Mouse (Mus musculus) gastrocnemius, adult 8-10 months (tissue): ENCODE results near the gene Atp2b1. TPM values are rescaled to one million over a fixed set of nuclear protein-coding genes. Genes with fewer than 3 reads are reported as not detected.

Experiments used
- DNase-seq, 2 experiments: peaks; one replicate each; pipeline ENCODE4 v3.0.0; 2022; ENCODE audit warnings: low spot score in 2 of 2
- total RNA-seq, 4 experiments: library from RNA; stranded (reverse); gene quantifications; 2 replicates each; pipeline ENCODE4 v1.2.4; 2022

Atp2b1 gene
- total RNA-seq, 4 experiments from 2014 or later: 61.9 to 75.9 (median 73.7) TPM

GRCm38 (mm10) chr10:98916011-98916780, 2.0 kb downstream of the Atp2b1 start:
- no peak for DNase-seq

- DNase-seq: no peak
Observed at GRCm38 (mm10) chr10:98916781-98917340, 2.7 kb downstream of the Atp2b1 start.

DNA sequence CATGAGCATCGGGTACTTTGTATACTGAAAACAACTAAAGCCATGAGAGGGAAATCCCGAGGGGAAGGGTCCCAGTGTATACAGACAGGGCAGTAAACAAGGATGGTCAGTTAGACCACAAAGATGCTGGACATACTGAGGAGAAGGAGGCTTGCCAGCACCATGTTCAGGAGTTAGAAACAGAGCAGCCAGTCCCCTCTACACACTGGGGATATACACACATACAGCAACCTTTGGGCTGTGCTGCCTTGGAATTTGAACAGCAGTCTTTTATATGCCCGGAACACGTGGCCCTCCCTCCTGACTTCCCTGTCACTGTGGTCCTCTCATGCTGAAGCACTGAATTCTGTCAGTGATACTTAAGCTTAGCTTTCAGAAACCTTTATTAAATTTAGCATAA, 10.9 kb downstream of the Atp2b1 start:
- no peak for DNase-seq

DNA sequence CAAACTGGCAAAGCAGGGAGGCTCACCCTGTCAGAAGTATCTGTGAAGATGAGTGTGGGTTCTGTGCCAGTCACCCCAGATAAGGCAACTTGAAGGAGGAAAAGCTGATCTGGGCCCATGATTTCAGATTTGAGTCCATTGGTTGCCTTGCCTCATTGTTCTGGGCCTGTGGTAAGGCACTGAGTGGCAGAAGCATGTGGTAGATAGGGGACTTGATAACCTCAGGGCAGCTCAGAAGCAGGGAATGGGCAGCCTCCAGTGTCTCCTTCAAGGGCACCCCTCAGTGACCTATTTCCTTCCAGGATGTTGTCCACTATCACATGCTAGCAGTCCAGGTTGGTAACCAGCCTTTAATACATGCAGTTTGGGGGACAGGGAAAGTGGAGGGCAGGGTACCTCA, 12.8 kb downstream of the Atp2b1 start:
- no peak for DNase-seq

DNA sequence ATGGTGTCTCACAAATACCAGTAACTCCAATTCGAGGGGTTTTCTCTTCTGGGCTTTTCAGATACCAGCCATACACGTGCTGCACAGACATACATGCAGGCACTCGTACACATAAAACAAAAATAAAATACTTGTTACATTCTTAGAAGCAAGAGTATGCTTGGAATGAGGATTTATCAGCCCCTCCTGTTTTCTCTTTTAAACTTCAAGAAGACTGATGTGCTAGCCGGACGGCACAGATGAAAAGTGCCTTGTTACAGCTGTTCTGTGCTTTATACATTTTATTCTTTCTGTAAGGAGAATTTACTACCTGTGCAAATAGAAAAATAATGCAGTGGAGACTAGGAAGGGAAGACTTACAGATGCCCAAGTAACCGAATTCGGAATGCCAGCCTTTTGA, 15.2 kb downstream of the Atp2b1 start:
- no peak for DNase-seq

DNA sequence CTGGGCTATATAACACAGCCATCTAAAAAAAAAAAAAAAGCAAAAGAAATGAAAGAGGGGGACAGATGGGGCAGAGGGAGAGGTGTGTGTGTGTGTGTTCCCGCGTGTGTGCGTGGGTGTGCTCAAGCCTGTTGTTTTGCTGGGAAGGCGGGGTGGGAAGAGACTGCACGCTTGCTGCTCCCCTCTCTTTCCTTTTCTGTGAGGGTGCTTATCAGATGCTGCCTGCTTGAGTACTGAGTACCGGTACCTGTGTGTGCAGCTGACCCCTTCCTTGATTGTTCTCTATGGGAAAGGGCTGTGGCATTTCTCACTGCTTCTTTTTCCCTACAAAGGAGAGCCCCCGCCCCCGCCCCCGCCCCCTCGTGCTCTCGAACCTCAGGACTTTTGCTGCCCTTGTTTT, 15.9 kb downstream of the Atp2b1 start:
- no peak for DNase-seq

DNA sequence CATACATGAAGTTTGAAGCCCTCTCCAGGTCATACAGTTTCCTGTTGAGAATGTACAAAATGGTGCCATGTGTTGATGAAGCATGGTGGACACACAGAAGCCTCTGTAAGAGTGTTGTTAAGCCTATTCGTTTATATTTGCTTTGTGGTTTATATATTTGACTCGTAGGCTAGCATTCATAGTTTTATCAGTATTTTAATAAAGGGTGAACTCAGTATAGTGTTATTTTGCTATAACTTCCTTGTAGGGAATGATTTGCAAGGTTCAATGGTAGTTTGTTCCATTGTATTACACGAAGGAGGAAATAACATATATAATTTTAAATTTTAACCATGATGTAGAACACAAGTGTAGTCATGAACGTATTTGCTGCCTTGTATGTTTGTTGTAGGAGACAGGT, 25.9 kb downstream of the Atp2b1 start:
- no peak for DNase-seq

- DNase-seq: no peak
Observed at GRCm38 (mm10) chr10:98940799-98941198, 26.6 kb downstream of the Atp2b1 start.

GRCm38 (mm10) chr10:98941991-98942390, 27.8 kb downstream of the Atp2b1 start:
- no peak for DNase-seq

DNA sequence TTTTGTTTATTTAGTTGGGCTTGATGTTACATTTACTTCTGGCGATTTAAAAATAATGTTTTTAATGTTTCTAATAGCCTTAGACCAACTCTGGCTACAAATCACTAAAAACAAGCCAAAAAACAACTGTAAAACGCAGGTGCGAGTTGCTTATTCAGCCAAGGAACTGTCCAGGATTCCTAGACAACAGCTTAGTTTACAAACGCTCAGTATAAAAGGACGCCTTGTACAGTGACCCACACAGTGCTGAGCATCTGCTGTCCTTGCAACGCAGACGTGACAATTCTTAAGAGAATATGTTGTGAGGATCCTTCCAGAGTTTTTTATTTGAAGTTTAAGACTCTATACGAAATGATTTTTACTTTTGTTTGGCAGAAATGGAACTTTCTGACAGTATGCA, 28.8 kb downstream of the Atp2b1 start:
- no peak for DNase-seq

- no peak for DNase-seq
Observed at GRCm38 (mm10) chr10:98943894-98944293, 29.7 kb downstream of the Atp2b1 start.

- no peak for DNase-seq
Observed at GRCm38 (mm10) chr10:98946031-98946791, 32.0 kb downstream of the Atp2b1 start.

DNA sequence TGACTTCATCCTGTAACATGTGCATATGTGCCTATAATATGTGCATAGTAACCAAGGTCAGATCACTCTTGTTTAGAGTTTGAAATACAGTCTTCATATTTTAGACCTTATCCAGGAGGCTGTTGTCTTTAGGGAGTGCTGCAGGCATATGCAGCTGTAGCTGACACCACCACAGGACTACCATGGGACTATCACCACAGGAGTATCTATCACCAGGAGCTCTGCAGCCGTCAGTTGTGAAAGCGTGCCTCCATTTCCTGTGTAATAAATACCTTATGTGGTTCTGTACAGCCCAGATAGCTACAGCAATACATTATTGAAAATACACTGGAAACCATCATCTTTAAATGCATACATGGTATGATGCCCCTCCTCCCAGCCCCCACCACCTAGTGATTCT, 33.0 kb downstream of the Atp2b1 start:
- no peak for DNase-seq

GRCm38 (mm10) chr10:98948096-98948495, 33.9 kb downstream of the Atp2b1 start:
- no peak for DNase-seq

DNA sequence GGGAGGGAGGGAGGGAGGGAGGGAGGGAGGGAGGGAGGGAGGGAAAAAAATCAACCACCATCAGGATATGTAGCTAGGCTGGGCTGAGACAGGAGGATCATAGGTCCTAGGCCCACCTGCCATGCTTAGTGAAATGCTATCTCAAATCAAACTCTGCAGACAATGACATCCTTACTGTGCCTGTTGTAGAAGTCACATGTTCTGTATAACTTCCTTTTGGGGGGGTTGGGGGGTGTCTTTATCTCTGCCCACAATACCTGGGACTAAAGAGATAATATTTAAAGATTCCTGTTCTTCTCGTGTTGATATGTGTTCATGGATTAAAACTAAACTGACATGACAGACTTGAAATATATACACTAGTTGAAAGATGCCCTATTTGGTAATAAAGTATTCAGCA, 35.5 kb downstream of the Atp2b1 start:
- DNase-seq: no peak

GRCm38 (mm10) chr10:98951286-98952270, 37.4 kb downstream of the Atp2b1 start:
- no peak for DNase-seq

DNA sequence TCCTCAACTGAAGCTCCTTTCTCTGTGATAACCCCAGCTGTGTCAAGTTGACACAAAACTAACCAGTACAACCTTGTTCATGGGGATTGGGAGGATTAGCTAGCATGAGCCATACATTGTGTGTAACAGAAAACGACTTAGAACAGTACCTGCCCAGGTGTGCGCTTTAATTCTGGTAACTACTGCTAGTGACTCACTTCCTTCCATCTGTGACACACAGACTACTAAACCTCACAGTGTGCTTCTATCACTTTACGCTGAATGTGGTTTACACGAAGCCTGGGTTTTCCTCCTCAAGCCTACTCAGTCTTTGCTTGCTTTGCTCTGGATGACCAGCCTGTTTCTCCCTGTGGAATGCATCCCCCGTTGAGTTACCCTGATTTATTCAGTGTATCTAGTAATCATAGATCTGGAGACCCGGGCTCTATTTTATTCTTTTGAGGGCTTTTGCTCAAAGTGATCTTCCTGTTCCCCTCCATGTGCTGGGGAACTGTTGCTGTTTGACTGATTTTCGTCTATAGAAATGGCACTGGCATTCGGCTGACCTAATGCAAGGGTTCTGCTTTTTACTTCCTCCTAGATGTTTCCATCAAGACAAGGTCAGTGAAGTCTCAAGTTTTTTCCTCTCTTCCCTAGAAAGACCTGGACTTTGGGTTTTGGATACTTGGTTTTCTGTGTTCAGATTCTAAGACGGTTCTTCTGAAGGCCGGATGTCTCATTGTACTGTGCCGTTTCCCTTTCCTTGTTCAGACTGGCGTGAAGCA, 40.2 kb downstream of the Atp2b1 start:
- DNase-seq: no peak

DNA sequence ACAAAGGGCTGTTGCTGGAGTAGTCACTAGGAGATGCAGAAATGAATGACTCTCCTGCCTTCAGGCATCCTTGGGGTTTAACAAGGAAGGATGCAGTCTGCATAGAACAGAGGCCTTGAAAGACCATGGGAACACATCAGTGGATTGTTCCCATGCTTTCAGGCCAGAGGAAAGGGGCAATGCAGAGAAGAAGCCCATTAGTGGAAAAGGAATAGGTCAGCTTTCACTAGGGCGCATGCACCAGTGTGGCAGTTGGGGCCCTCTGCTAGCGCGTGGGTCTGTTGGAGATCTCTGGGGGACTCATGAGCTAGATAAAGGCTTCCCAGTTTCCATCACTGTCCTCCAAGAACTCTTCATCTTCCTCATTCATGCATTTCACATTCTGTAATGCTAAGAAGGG, 41.9 kb downstream of the Atp2b1 start:
- DNase-seq: no peak

DNA sequence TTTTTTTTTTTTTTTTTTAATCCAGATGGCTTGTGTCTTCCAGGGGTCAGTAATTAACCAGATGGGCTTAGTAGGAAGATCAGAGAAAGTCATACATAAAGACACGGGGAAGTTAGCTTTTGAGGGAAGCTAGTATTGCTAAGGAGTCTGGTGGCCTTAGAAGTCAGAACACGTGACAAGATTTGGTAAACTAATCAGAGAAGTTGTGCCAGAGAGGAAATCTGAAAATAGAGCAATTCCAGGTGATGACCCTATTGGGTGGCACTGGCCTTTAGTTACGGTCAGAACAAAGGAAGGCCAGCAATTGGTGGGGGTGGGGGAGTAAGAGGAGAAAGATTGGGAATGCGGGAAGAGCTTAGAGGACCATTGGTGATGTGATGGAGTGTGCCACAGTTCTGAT, 44.5 kb downstream of the Atp2b1 start:
- no peak for DNase-seq

DNA sequence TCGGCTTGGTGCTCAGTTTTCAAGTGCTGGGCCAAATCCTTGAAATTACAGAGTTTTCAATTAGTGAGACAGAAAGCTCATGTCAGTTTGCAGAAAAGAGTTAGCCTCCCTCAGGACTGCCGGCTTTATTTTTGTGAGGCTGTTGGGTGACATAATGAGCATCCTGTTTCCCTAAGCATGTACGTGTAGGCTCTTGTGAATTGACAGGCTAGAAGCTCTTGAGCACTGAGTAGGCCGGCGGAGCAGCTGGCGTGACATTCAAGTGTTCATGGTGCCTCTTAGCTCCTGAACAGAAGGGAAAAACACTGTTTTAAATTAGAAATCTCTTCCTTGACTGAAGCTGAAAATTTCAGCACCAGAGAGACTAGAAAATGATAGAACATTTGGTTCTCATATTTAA, 45.2 kb downstream of the Atp2b1 start:
- no peak for DNase-seq

GRCm38 (mm10) chr10:98960911-98961310, 46.7 kb downstream of the Atp2b1 start:
- DNase-seq: no peak
